Mouse (Mus musculus) spleen, adult 2 months (tissue): ENCODE measurements around the gene Rap1b.

ENCODE experiments used
- CTCF ChIP-seq: fragments of 200-500 bp; IDR thresholded peaks from 2 replicates; pipeline ENCODE4 v1.5.1; 2011; ENCODE audit warnings: mild to moderate bottlenecking, inconsistent platforms; ENCODE audit not compliant: insufficient read depth, insufficient read length, insufficient replicate concordance; ENCODE audit errors: extremely low read depth
- POLR2A ChIP-seq: fragments of 200-500 bp; IDR thresholded peaks from 2 replicates; pipeline ENCODE4 v1.6.1; 2011; ENCODE audit warnings: low read depth, low read length, inconsistent platforms

- TF ChIP-seq CTCF, result no peak
- no peak for TF ChIP-seq POLR2A
Measured at GRCm38 (mm10) chr10:117859800-117860199, 14.0 kb upstream of the Rap1b start.
